Mouse (Mus musculus) neural tube, embryonic 12.5 days (tissue): ENCODE results near the gene Det1. TPM values are rescaled to one million over a fixed set of nuclear protein-coding genes. Genes with fewer than 3 reads are reported as not detected.

Source experiments
- ATAC-seq: fragments of 200-750 bp; cut with Nextera tagmentation; 2 replicates; pipeline ENCODE4 v1.8.0; 2017; ENCODE audit warnings: low read depth, mild to moderate bottlenecking, moderate TSS enrichment, moderate library complexity; ENCODE audit not compliant: low FRiP score
- H3K27ac ChIP-seq: fragments of 300-500 bp; sonication (generic); 2 replicates; pipeline ENCODE4 v1.5.1; 2016
- H3K27me3 ChIP-seq: fragments of 300-500 bp; sonication (generic); replicated peaks from 2 replicates; pipeline ENCODE4 v1.6.1; 2016; ENCODE audit warnings: mild to moderate bottlenecking
- H3K36me3 ChIP-seq: fragments of 300-500 bp; sonication (generic); 2 replicates; pipeline ENCODE4 v1.6.1; 2016; ENCODE audit warnings: mild to moderate bottlenecking
- H3K4me1 ChIP-seq: fragments of 300-500 bp; sonication (generic); 2 replicates; pipeline ENCODE4 v1.6.1; 2016
- H3K4me2 ChIP-seq: fragments of 300-500 bp; sonication (generic); replicated peaks from 2 replicates; pipeline ENCODE4 v1.6.1; 2016; ENCODE audit warnings: mild to moderate bottlenecking
- H3K4me3 ChIP-seq: fragments of 300-500 bp; sonication (generic); 2 replicates; pipeline ENCODE4 v1.5.1; 2016
- H3K9ac ChIP-seq: fragments of 300-500 bp; sonication (generic); 2 replicates; pipeline ENCODE4 v1.6.1; 2016; ENCODE audit warnings: mild to moderate bottlenecking
- H3K9me3 ChIP-seq: fragments of 300-500 bp; sonication (generic); 2 replicates; pipeline ENCODE4 v1.6.1; 2016; ENCODE audit warnings: mild to moderate bottlenecking
- WGBS: fragments of 180-500 bp; shearing (Covaris S2); methylation state at CpG from one replicate; pipeline ENCODE4 v1.1.7; 2016; 5-methylcytosine and 5-hydroxymethylcytosine counted together
- polyA plus RNA-seq: library from polyadenylated mRNA; unstranded; fragments of >200 nt; fragmentation: Nextera tagmentation; extraction: Ambion mirVana; gene quantifications from 2 replicates; pipeline ENCODE4 v1.2.1, GENCODE M21; 2016

Gene Det1
- polyA plus RNA-seq, 1 experiment from 2014 or later: 19.7 TPM

DNA sequence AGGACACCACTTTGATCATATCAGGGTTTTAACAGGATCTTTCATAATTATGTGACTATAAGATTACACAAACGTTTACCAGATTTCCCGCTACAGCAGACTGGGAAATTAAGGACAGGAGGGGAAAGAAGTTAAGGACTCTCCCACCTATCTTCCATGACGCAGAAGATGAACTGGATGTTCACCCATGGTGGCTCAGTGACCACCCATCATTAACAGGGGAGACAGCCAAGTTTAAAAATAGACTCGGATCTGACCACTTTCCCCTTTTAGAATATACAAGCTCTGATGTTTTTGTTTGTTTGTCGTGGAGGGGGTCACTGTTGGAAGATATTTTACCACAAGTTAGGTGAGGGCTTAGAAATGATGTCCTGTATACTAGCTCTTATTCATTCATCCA lies 5.5 kb downstream of the Det1 start:
- Histone ChIP-seq H3K36me3 (peaks cover 51% of the 10 kb centered on the region), H3K9me3 (no peaks in the 10 kb centered on the region), H3K9ac (no peak overlapping the region), H3K4me2 (no peak overlapping the region), H3K27ac (no peak overlapping the region), H3K4me1 (peaks cover 10% of the 10 kb centered on the region; the same call in 1 of the 2 replicates), H3K4me3 (no peak overlapping the region), H3K27me3 (no peaks in the 10 kb centered on the region)
- WGBS: 93% methylated on average over 5 of the region's 5 CpGs
- no peak for ATAC-seq

DNA sequence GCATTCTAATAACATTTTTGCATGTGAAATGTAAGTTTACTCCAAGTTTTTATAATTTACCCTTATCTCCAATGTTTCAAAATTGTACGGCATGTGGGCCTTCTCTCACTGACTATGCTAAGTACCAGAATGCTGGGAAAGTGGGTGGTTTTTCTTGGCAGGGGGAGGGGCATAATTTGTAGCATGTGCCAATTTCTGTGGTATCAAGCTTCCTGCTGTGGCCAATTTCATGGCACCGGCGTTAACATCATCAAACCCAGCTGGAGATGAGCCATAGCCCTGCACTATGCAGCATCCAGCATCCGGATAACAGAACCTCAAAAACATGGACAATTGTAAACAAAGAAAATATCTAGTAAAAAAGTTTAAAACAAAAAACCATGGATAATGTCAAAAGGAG lies 9.8 kb downstream of the Det1 start:
- Histone ChIP-seq H3K9me3 (no peaks in the 10 kb centered on the region), H3K4me2 (no peak overlapping the region), H3K4me3 (no peak overlapping the region), H3K27me3 (no peaks in the 10 kb centered on the region), H3K9ac (no peak overlapping the region), H3K4me1 (no peaks in the 10 kb centered on the region), H3K27ac (no peak overlapping the region), H3K36me3 (peaks cover 40% of the 10 kb centered on the region)
- ATAC-seq: no peak
- 74% methylated on average over 4 of the region's 4 CpGs for WGBS

DNA sequence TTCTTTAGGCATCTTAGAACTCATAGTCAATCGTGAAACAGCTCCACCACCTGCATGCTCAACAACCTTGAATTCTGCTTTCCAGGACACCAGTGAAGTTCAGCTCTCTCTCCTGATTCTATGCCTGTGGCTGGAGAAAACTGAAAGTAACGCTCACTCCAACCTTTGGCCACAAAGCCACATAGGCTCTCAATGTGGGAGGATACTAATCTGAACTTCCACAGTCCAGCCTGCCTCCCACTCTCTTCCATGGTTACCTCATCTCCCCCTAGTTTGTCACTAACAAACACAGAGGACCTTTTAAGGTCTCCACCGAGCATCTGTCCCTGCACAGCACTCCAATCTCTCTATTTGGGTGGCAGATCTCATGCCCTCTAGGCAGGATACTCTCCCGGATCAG lies 11.4 kb downstream of the Det1 start:
- no peak overlapping the region for H3K9ac ChIP-seq
- no peak overlapping the region for H3K4me2 ChIP-seq
- no peak overlapping the region for H3K4me3 ChIP-seq
- no peak overlapping the region for H3K27ac ChIP-seq
- no peaks in the 10 kb centered on the region for H3K27me3 ChIP-seq
- H3K4me1 ChIP-seq: no peaks in the 10 kb centered on the region
- H3K9me3 ChIP-seq: no peaks in the 10 kb centered on the region
- no peak for ATAC-seq
- peaks cover 30% of the 10 kb centered on the region for H3K36me3 ChIP-seq
- 90% methylated on average over 4 of the region's 4 CpGs for WGBS

DNA sequence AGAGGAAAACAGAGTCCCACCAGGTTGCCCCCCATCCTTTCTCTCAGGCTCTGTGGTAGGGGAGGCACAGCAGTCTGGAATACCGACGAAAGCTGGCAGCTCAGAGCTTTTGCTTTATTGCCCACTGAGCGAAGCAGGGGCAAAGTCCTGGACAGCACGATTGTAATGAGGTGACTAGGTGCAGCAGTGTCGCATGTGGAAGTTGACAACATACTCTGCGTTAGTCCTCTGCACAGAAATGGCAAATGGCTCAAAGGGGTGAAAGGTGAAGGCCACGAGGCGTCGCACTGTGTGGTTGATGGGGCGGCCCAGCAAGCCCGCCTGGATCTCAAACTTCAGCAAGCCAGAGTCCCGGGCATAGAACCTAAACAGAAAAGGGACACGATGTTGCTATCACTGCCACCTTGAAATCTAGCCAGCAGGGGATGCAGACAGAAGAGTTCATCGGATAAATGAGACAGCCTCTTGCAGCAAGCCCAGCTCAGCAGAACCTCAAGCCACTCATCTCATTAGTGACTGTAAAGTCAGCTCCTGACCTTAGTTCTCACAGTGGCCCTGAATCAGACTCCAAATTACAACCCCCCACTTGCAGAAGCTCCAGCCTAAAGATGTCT lies 19.2 kb downstream of the Det1 start:
- WGBS: 80% methylated on average over 14 of the region's 14 CpGs
- H3K4me3 ChIP-seq: no peak overlapping the region
- no peak overlapping the region for H3K4me2 ChIP-seq
- H3K36me3 ChIP-seq: peaks cover 20% of the 10 kb centered on the region
- no peaks in the 10 kb centered on the region for H3K9me3 ChIP-seq
- ATAC-seq: no peak
- H3K9ac ChIP-seq: no peak overlapping the region
- peaks cover 8% of the 10 kb centered on the region; the same call in 1 of the 2 replicates for H3K4me1 ChIP-seq
- H3K27me3 ChIP-seq: no peaks in the 10 kb centered on the region
- H3K27ac ChIP-seq: 0 out of 2 replicates have a peak overlapping the region, but pooled peaks have one; percentile 27

DNA sequence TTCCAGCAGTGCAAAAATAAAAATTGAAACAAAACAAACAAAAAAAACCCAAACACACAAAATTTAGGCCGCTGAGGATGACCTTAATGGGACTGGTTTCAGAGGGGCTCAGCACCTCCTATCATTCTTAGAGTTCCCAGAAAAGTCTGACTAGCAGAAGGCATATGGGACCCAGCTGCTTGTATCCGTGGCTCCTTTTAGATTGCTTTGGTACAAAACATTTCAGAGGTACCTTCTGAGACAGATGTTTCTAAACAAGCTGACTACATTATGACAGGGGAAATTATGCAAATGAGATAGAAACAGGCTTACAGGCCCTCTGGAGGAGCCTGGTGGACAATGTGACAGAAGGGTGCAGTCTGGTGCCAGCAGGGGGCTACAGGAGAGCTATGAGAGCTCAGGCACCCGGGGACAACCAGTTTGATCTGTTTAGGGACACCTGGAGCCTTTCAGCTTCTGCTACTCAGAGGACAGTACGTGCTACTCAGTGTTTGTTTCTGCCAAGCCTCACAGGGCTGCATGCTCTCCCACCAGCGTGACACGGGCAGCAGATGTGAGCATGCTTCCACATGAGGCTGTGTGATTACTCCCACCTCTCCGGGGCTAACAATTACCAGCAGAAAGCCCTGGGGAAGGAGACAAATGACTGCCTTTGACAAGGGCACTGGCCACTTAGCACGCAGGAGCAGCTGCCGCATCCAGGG lies 20.2 kb downstream of the Det1 start:
- Histone ChIP-seq H3K36me3 (peaks cover 22% of the 10 kb centered on the region), H3K9me3 (no peaks in the 10 kb centered on the region), H3K9ac (no peak overlapping the region), H3K27me3 (no peaks in the 10 kb centered on the region), H3K4me1 (peaks cover 8% of the 10 kb centered on the region; the same call in 1 of the 2 replicates), H3K4me2 (0 out of 2 replicates have a peak overlapping the region, but pooled peaks have one; percentile 12), H3K27ac (peak overlapping the region; percentile 27; the same call in 1 of the 2 replicates), H3K4me3 (no peak overlapping the region)
- 50% methylated on average over 9 of the region's 9 CpGs for WGBS
- peak; percentile 80 for ATAC-seq

DNA sequence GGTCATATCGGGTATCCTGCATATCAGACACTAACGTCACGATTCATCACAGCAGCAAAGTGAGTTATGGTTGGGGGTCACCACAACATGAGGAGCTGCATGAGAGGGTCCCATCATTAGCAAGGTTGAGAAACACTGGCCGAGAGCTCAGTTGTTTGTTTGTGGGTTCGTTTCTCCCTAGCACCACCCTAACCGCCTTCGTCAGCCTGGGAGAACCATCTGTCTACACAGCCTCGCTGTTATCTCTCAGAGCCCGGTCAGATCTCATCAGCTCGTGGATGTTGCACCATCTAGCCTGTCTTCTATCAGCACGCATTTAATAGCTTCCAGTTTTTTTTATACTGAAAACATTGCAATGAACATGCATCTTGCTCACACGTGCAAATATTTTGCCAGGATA lies 28.7 kb downstream of the Det1 start:
- Histone ChIP-seq H3K4me3 (no peak overlapping the region), H3K9ac (no peak overlapping the region), H3K27ac (no peak overlapping the region), H3K9me3 (no peaks in the 10 kb centered on the region), H3K27me3 (no peaks in the 10 kb centered on the region), H3K4me1 (no peaks in the 10 kb centered on the region), H3K36me3 (peaks cover 3% of the 10 kb centered on the region; the same call in 1 of the 2 replicates), H3K4me2 (no peak overlapping the region)
- ATAC-seq: no peak
- WGBS: 88% methylated on average over 12 of the region's 12 CpGs

DNA sequence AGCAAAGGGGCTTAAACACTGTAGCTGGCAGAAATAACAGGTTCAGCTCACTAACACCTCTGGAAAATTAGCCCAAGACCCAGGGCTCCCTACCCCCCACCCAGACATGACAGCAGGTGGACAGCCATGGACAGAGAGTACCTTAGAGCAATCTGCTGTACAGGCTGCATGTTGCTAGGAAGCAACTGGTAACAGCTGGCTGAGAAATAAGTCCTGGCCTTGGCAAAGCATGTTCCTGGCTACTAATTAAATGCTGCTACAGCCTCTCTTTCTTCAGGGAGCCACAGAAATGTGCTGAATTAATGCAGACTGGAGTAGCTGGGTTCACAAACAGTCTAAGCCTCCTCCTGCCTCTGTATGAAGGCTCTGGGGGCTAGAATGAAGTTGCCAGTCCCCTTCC lies 32.3 kb downstream of the Det1 start:
- ATAC-seq: no peak

DNA sequence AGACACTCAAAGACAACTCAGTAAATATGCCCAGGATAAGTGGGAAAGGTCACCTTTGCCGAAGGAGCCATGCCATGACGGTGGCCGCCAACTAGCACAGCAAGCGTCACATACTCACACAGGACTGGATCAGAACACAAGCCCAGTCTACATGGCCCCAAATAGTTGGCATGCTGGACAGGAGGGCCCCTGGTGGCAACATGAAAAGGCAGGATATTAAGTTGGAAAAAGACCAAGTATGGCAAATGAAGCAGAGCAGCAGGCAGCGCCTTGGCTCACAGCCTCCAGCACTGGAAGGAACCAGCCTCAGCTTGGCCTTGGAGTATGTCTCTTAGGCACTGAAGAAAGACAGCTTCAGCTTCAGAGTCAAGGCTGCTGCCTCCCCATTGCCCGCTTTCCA lies 33.3 kb downstream of the Det1 start:
- WGBS: 86% methylated on average over 6 of the region's 6 CpGs
- Histone ChIP-seq H3K27me3 (no peaks in the 10 kb centered on the region), H3K27ac (no peak overlapping the region), H3K4me2 (no peak overlapping the region), H3K9me3 (no peaks in the 10 kb centered on the region), H3K9ac (no peak overlapping the region), H3K4me1 (no peaks in the 10 kb centered on the region), H3K4me3 (no peak overlapping the region), H3K36me3 (no peaks in the 10 kb centered on the region)
- ATAC-seq: no peak

More for the DNA sequence above, 32.3 kb downstream of the Det1 start:
- H3K27ac ChIP-seq: no peak overlapping the region
- no peak overlapping the region for H3K4me2 ChIP-seq
- H3K9ac ChIP-seq: 0 out of 2 replicates have a peak overlapping the region, but pooled peaks have one; percentile 13
- no peak overlapping the region for H3K4me3 ChIP-seq
- H3K9me3 ChIP-seq: no peaks in the 10 kb centered on the region
- H3K4me1 ChIP-seq: no peaks in the 10 kb centered on the region
- no peaks in the 10 kb centered on the region for H3K36me3 ChIP-seq
- H3K27me3 ChIP-seq: no peaks in the 10 kb centered on the region

DNA sequence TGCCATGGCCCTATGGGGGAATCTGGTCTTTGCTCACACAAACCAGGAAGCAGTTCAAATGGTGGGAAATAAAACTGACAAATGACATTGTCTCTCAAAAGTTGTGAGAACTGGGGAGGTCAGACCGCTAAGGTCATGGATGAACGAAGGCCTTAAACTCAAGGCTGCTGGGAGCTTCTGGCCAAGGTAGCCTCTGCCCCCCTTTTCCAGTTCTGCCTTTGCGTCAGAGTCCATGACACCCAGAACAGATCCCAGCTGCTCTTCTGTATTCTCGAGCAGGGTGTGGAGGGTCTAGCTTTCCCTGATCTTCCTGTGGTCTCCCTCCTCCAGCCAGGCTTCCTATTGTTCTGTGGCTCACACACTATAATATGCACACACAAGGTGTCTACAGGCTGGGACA lies 39.9 kb downstream of the Det1 start:
- Histone ChIP-seq H3K36me3 (no peaks in the 10 kb centered on the region), H3K9me3 (no peaks in the 10 kb centered on the region), H3K9ac (no peak overlapping the region), H3K27me3 (no peaks in the 10 kb centered on the region), H3K4me2 (no peak overlapping the region), H3K27ac (no peak overlapping the region), H3K4me1 (no peaks in the 10 kb centered on the region), H3K4me3 (no peak overlapping the region)
- ATAC-seq: no peak
- 82% methylated on average over 4 of the region's 4 CpGs for WGBS

DNA sequence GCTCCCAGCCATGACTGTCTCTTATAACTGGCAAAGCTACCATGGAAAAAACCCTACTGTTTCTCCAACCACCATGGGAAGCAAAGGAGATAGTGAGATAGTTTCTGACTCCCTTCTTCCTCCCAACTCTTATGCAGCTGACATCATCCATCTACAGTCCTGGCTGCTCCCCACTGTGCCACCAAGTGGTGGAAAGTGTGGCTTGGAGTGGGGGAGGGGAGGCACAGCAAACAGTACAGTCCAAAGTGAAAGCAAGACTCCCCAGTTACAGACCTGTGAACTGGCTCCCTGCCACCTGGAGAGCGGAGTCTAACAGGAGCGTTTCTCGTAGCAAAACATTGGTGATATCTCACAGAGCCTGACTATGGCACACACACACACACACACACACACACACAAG lies 43.2 kb downstream of the Det1 start:
- no peak overlapping the region for H3K4me2 ChIP-seq
- no peaks in the 10 kb centered on the region for H3K36me3 ChIP-seq
- H3K4me3 ChIP-seq: no peak overlapping the region
- no peaks in the 10 kb centered on the region for H3K9me3 ChIP-seq
- no peaks in the 10 kb centered on the region for H3K4me1 ChIP-seq
- ATAC-seq: no peak
- H3K27ac ChIP-seq: no peak overlapping the region
- WGBS: 89% methylated on average over 3 of the region's 3 CpGs
- 0 out of 2 replicates have a peak, but pooled peaks cover 6% of the 10 kb centered on the region for H3K27me3 ChIP-seq
- H3K9ac ChIP-seq: no peak overlapping the region

DNA sequence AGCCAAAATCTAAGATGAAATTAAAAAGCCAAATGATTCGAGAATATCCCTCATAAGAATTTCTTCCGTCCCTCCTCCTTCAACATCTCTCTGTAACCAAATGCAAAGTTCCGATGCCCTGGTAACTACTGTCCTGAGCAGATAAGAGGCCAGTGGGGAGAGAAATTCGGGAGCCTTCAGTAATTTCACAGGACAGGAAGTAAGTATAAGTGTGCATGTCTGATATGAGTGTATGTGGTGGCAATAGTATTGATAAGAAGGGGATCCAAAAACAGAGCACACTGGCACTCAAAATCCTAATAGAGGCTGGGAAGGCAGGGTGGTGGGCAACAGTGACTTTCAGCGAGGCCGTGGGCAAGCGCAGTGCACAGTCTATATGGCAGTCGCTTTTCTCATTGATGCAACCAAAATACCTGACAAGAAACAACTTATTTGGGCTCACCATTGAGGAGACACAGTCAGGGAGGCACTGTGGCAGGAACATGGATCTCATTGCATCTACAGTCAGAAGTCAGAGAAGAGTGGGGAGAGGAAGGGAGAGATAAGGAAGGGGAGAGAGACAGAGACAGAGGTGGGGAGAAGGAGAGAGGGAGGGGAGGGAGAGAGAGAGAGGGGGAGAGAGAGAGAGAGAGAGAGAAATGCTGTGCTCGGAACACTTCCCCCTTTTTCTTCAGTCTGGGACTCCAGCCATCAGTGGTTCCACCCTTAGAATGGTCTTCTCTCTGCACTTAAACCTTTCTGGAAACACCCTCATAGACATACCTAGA lies 47.1 kb downstream of the Det1 start:
- Histone ChIP-seq H3K4me1 (0 out of 2 replicates have a peak, but pooled peaks cover 4% of the 10 kb centered on the region), H3K36me3 (no peaks in the 10 kb centered on the region), H3K27ac (no peak overlapping the region), H3K9ac (no peak overlapping the region), H3K4me3 (no peak overlapping the region), H3K4me2 (no peak overlapping the region), H3K27me3 (0 out of 2 replicates have a peak, but pooled peaks cover 6% of the 10 kb centered on the region), H3K9me3 (no peaks in the 10 kb centered on the region)
- ATAC-seq: no peak
- 79% methylated on average over 9 of the region's 9 CpGs for WGBS

DNA sequence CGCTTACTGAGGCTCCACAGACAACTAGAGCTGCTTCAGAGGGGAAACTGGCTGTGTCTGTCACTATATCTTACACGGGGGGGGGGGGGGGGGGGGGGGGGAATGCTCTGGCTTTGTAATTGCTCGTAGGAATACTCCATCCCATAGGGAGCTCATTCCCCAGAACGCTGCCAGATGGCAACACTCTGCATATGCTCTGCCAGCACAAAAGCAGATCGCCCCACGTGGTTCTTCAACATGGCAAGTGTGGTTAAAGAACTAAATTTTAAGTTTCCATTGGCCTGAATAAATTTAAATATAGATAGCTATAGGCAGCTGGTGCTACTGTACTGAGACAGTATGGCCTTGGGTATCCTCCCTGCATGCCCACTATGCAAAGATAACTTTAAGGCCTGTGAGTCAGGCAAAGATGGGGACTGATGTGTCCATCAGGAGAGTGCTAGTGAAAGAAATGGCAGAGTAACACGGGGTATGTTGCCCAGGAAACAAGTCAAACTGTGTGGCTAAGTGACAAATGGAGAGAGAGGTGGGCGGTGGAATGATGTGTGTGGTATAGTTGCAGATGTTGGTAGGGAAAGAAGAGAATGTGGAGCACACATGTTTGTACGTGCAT lies 49.1 kb downstream of the Det1 start:
- peak; percentile 68; the same call in 1 of the 2 replicates for ATAC-seq
- Histone ChIP-seq H3K9ac (no peak overlapping the region), H3K4me3 (no peak overlapping the region), H3K27me3 (0 out of 2 replicates have a peak, but pooled peaks cover 6% of the 10 kb centered on the region), H3K9me3 (no peaks in the 10 kb centered on the region), H3K4me2 (no peak overlapping the region), H3K4me1 (0 out of 2 replicates have a peak, but pooled peaks cover 4% of the 10 kb centered on the region), H3K27ac (no peak overlapping the region), H3K36me3 (peaks cover 2% of the 10 kb centered on the region)
- 48% methylated on average over 8 of the region's 9 CpGs for WGBS
